Mouse (Mus musculus) hindbrain, embryonic 16.5 days (tissue): ENCODE data around the gene Mrpl49. TPM values are rescaled to one million over a fixed set of nuclear protein-coding genes. Genes with fewer than 3 reads are reported as not detected.
"Not testable (repeated sequence)": the region's sequence is repeated elsewhere in the genome, so short reads cannot be mapped to it uniquely, and the experiment has no call there.

Experiments used
- ATAC-seq: fragments of 200-750 bp; cut with Nextera tagmentation; 2 replicates; pipeline ENCODE4 v1.8.0; 2017; ENCODE audit warnings: moderate TSS enrichment, moderate library complexity
- H3K27ac ChIP-seq: fragments of 300-500 bp; sonication (generic); 2 replicates; pipeline ENCODE4 v1.5.1; 2014; ENCODE audit warnings: low read depth, mild to moderate bottlenecking, control low read depth, low read length, moderate library complexity
- H3K27me3 ChIP-seq: fragments of 300-500 bp; sonication (generic); replicated peaks from 2 replicates; pipeline ENCODE4 v1.6.1; 2014; ENCODE audit warnings: low read length; ENCODE audit not compliant: control insufficient read depth, insufficient read depth
- H3K36me3 ChIP-seq: fragments of 300-500 bp; sonication (generic); 2 replicates; pipeline ENCODE4 v1.6.1; 2014; ENCODE audit warnings: mild to moderate bottlenecking, low read length, moderate library complexity, mixed read lengths; ENCODE audit not compliant: control insufficient read depth, insufficient read depth
- H3K4me1 ChIP-seq: fragments of 300-500 bp; sonication (generic); 2 replicates; pipeline ENCODE4 v1.6.1; 2014; ENCODE audit warnings: low read depth, low read length; ENCODE audit not compliant: control insufficient read depth, insufficient read depth
- H3K4me2 ChIP-seq: fragments of 300-500 bp; sonication (generic); 2 replicates; pipeline ENCODE4 v1.6.1; 2014; ENCODE audit warnings: mild to moderate bottlenecking, low read length, control low read depth, moderate library complexity
- H3K4me3 ChIP-seq: fragments of 300-500 bp; sonication (generic); 2 replicates; pipeline ENCODE4 v1.5.1; 2014; ENCODE audit warnings: mild to moderate bottlenecking, low read length, control low read depth, moderate library complexity
- H3K9ac ChIP-seq: fragments of 300-500 bp; sonication (generic); 2 replicates; pipeline ENCODE4 v1.6.1; 2014; ENCODE audit warnings: low read depth, mild to moderate bottlenecking, control low read depth, low read length, moderate library complexity
- H3K9me3 ChIP-seq: fragments of 300-500 bp; sonication (generic); 2 replicates; pipeline ENCODE4 v1.6.1; 2014; ENCODE audit warnings: mild to moderate bottlenecking, low read length, moderate library complexity; ENCODE audit not compliant: control insufficient read depth
- WGBS: fragments of 180-500 bp; shearing (Covaris S2); extraction: QIAGEN DNeasy Blood & Tissue Kit; methylation state at CpG from one replicate; pipeline ENCODE4 v1.1.7; 2014; 5-methylcytosine and 5-hydroxymethylcytosine counted together
- polyA plus RNA-seq: library from polyadenylated mRNA; unstranded; fragments of >200 nt; fragmentation: Nextera tagmentation; extraction: Ambion mirVana; gene quantifications from 2 replicates; pipeline ENCODE4 v1.2.1, GENCODE M21; 2015

Gene Mrpl49
- polyA plus RNA-seq, 1 experiment from 2014 or later, result 68.8 TPM

DNA sequence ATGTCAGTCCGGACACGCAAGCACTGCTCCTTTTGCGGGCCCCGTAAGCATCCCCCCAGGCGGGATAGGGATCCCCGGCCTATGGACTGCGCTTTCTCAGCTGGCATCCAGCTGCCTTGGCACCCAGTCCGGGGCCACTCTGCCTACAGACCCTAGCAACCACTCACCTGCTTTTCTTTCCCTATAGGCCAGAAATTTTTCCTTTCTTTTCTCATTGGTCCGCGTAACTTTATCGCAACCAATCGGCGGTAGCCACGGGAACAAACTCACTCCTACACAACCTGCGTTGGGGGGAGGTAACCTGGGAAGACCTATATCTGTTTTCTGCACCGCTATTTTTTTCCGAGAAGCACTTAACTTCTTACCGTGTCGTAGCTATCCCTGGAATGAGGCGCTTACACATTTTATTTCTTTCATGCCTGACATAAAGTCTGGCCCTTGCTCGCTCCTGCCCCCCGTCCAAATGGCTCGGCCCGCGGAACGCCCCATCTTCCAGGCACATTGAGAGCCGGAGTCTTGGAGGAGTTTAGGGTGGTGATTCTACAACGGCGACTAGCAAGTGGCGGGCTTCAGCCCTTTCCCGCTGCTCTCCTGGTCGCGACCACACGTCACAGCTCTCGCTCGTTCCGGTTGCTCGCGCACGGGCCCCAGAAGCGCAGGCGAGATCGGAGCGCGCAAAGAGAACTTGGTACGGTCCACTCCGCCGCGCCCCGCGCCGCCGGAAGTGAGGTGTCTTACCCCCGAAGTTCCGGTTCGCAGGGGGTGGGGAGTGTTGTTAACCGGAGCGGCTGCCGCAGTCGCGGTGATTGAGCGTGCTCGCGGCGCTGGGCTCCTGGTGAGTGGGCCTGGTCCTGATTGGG lies 11.1 kb downstream of the Mrpl49 start, which contains the start of gene Syvn1:
Gene Syvn1 (plus strand): TSS at position 283 of the 860 bp plus-strand sequence.
- H3K4me1 ChIP-seq, result peaks cover 21% of the 10 kb centered on the region
- H3K4me2 ChIP-seq, result peak within 1 kb of the TSS; percentile 86
- peaks cover 27% of the 10 kb centered on the region for H3K36me3 ChIP-seq
- under 1% methylated on average over 65 of the region's 65 CpGs for WGBS
- peak within 1 kb of the TSS; percentile 99 for H3K27ac ChIP-seq
- peak within 1 kb of the TSS; percentile 90 for H3K4me3 ChIP-seq
- H3K27me3 ChIP-seq, result no peaks in the 10 kb centered on the region
- peak; percentile 92 for ATAC-seq
- H3K9ac ChIP-seq, result peak within 1 kb of the TSS; percentile 91
- no peaks in the 10 kb centered on the region for H3K9me3 ChIP-seq

DNA sequence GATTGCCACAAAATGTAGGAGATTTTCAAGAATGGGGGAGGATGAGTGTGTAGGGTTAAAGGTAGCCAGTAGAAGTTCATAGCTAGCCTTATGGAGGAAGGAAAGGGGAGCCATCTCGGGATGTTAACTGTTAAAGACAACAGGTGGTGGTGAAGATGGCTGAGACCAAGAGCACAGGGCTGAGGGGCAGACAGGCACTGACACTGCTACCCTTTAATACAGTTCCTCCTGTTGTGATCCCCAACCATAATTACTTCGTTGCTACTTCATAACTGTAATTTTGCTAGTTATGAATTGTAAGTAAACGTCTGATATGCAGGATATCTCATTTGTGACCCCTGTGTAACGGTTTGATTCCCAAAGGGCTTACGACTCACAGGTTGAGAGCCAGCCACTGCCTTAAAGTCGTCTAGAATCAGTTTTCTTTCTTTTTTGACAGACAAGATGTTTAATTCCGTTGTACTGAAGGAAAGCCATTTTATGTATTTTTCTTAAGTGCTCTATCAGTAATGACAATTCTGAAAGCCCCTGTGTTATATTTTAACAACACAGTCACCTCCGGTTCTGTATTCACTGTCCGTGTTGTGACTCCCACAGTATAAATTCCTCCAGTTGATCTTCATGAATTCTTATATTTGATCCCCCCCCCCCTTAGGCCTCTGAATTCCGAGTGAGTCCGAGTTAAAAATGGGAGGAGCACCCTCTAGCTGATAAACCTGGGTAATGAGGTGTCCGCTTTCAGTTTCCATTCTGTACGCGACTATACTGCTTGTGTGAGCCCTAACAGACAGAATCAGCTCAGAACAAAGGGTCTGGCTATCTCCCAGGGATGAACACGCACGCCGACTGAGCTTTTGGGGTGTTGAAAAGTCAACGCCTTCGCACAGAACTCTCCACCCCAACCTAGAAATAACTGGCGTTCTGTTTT lies 12.0 kb downstream of the Mrpl49 start:
- Histone ChIP-seq H3K9me3 (no peaks in the 10 kb centered on the region), H3K27ac (peak overlapping the region; percentile 99), H3K27me3 (no peaks in the 10 kb centered on the region), H3K4me2 (peak overlapping the region; percentile 86), H3K9ac (peak overlapping the region; percentile 91), H3K36me3 (peaks cover 18% of the 10 kb centered on the region), H3K4me1 (peaks cover 21% of the 10 kb centered on the region), H3K4me3 (peak overlapping the region; percentile 90)
- peak; percentile 54 for ATAC-seq
- WGBS, result 16% methylated on average over 20 of the region's 20 CpGs

DNA sequence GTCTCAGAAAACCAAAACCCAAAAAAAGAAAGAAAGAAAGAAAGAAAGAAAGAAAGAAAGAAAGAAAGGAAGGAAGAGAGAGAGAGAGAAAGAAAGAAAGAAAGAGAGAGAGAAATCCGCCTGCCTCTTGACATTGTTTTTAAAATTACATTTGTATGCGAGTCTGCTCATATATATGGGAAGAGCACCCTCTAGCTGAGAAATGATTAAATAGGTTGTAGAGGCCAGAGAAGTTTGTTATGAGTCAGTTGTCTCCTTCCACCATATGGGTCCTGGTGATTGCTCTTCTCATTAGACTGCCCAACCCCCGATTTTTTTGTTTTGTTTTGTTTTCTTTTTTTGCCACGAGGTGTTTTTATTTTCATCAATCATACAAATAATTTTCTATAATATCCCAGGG lies 13.5 kb downstream of the Mrpl49 start:
- 63% methylated on average over 4 of the region's 4 CpGs for WGBS
- H3K9ac ChIP-seq, H3K36me3 ChIP-seq, H3K4me3 ChIP-seq, ATAC-seq, H3K27me3 ChIP-seq, H3K9me3 ChIP-seq, H3K27ac ChIP-seq, H3K4me2 ChIP-seq: not testable (repeated sequence)
- peaks cover 21% of the 10 kb centered on the region for H3K4me1 ChIP-seq

DNA sequence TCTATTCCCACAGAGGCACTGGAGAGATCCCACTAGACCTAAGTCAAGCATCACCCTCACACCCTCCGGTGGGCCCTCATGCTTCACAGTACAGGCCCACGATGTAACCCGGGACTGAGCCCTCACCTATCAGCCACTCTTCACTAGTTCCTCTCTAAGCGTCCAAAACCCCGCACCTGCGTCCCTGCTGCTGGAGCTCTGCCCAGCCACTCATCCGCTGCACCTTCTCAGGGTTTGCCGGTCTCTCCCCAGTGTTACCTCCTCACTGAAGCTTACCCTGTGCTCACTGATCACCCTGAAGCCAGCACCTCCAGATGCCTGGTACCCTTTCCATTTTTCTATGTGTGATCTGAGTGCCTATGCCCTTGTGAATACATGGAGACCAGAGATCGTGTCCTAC lies 15.3 kb downstream of the Mrpl49 start:
- WGBS, result 66% methylated on average over 9 of the region's 9 CpGs
- H3K9me3 ChIP-seq, result no peaks in the 10 kb centered on the region
- no peak overlapping the region for H3K4me3 ChIP-seq
- no peak overlapping the region for H3K9ac ChIP-seq
- H3K27ac ChIP-seq, result no peak overlapping the region
- no peak overlapping the region for H3K4me2 ChIP-seq
- H3K36me3 ChIP-seq, result no peaks in the 10 kb centered on the region
- no peak for ATAC-seq
- H3K27me3 ChIP-seq, result no peaks in the 10 kb centered on the region
- H3K4me1 ChIP-seq, result peaks cover 7% of the 10 kb centered on the region

DNA sequence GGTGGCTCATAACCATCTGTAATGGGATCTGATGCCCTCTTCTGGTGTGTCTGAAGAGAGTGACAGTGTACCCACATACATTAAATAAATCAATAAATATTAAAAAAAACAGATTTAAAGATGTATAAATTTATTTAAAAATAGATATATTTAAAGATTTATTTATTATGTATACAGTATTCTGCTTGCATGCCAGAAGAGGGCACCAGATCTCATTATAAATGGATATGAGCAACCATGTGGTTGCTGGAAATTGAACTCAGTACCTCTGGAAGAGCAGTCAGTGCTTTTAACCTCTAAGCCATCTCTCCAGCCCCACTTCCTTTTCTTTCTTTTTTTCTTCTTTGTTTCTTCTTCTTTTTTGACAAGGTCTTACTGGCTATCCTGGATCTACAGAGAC lies 17.6 kb downstream of the Mrpl49 start:
- Histone ChIP-seq H3K4me3 (no peak overlapping the region), H3K9me3 (no peaks in the 10 kb centered on the region), H3K9ac (no peak overlapping the region), H3K4me2 (no peak overlapping the region), H3K27me3 (no peaks in the 10 kb centered on the region), H3K36me3 (no peaks in the 10 kb centered on the region), H3K27ac (no peak overlapping the region), H3K4me1 (peaks cover 1% of the 10 kb centered on the region)
- ATAC-seq, result no peak

DNA sequence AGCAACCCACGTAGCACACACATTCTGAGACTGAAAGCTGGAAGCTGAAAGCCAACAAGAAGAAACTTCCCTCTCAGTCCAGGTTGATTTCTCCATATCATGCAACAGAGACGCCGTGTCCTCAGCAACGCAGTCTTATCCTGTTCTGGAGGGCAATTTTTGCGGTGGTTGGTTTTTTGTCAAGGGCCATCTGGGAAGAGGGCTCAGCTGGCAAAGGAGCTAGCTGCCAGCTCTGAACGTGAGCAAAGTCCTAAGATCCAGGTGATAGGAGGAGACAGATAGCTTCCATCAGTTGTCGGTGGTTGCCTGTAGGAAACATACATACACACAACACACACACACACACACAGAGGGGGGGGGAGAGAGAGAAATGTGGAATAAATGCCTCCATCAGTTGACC lies 19.3 kb downstream of the Mrpl49 start:
- Histone ChIP-seq H3K4me1 (no peaks in the 10 kb centered on the region), H3K27ac (no peak overlapping the region), H3K4me3 (no peak overlapping the region), H3K4me2 (no peak overlapping the region), H3K36me3 (no peaks in the 10 kb centered on the region), H3K9me3 (no peaks in the 10 kb centered on the region), H3K27me3 (no peaks in the 10 kb centered on the region), H3K9ac (no peak overlapping the region; the same call in 1 of the 2 replicates)
- 78% methylated on average over 7 of the region's 7 CpGs for WGBS
- ATAC-seq, result no peak

DNA sequence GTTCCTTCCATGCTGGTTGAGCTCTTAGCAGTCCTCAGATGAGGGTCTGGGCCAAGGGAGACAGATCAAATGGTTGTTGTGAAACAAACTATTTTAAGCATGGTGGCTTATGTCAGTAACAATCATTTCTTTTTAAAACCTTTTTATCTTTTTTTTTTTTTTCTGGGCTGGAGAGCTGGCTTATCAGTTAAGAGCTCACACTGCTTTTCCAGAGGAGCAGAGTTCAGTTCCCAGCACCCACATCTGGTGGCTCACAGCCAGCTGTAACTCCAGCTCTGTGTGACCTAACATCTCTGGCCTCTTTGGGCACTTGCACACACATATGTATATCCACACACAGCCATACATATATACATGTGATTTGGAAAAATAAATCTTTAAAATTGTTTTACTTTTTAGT lies 19.9 kb downstream of the Mrpl49 start:
- H3K4me2 ChIP-seq, result no peak overlapping the region
- no peak overlapping the region for H3K27ac ChIP-seq
- no peaks in the 10 kb centered on the region for H3K4me1 ChIP-seq
- H3K9ac ChIP-seq, result no peak overlapping the region
- no peak for ATAC-seq
- H3K9me3 ChIP-seq, result no peaks in the 10 kb centered on the region
- no peaks in the 10 kb centered on the region for H3K27me3 ChIP-seq
- H3K4me3 ChIP-seq, result no peak overlapping the region
- H3K36me3 ChIP-seq, result no peaks in the 10 kb centered on the region

DNA sequence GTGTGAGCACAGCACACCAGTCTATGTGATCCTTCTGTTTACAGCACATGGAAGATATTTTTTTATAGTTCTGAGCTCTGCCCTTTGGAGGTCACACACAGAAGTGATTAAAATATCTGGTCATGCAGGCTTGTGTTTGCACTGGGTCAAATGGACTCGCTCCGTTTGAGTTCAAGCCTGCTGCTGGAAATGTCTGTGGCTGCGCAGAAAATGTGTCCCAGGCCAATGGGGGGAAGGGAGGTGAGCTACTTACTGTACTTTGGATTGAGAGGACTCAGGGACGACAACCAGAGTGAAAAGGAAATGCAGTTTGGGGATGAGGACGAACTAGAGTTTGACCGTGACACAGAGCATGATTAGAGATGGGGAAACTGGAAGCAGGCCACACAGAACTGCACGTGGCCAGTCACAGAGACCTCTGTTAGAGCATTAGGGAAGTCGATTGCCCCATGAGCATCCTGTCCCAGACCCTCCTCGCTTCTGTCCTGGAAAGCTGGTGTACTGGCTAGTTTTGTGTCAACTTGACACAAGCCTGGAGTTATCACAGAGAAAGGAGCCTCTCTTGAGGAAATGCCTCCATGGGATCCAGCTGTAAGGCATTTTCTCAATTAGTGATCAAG lies 21.5 kb downstream of the Mrpl49 start:
- Histone ChIP-seq H3K4me2 (no peak overlapping the region), H3K36me3 (no peaks in the 10 kb centered on the region), H3K4me1 (no peaks in the 10 kb centered on the region), H3K27ac (no peak overlapping the region), H3K9ac (no peak overlapping the region), H3K9me3 (no peaks in the 10 kb centered on the region), H3K27me3 (no peaks in the 10 kb centered on the region), H3K4me3 (no peak overlapping the region)
- ATAC-seq, result no peak
- WGBS, result 83% methylated on average over 9 of the region's 9 CpGs
